Mouse (Mus musculus): Measurements from ENCODE around the gene Ap4s1. TPM values are rescaled to one million over a fixed set of nuclear protein-coding genes. Genes with fewer than 3 reads are reported as not detected.

Gene Ap4s1
- polyA plus RNA-seq, 1 experiment from 2014 or later: 44.3 TPM

- no peak overlapping the region for H3K4me3 ChIP-seq (ENCODE audit: low read depth, low read length)
- H3K27ac ChIP-seq (replicated peaks; ENCODE audit: low read depth, low read length): no peak overlapping the region
- H3K4me1 ChIP-seq (ENCODE audit: control insufficient read depth, insufficient read depth, low read length): no peaks in the 10 kb centered on the region
- H3K4me2 ChIP-seq (ENCODE audit: low read depth, low read length): no peak overlapping the region
- DNase-seq (ENCODE audit: low spot score) (no peak), ATAC-seq (replicated peaks; ENCODE audit: insufficient number of reproducible peaks, low FRiP score, low TSS enrichment, low read depth) (no peak)
- H3K27me3 ChIP-seq (ENCODE audit: control insufficient read depth, insufficient read depth, low read length): no peaks in the 10 kb centered on the region
- no peaks in the 10 kb centered on the region for H3K9me3 ChIP-seq (replicated peaks; ENCODE audit: control insufficient read depth, low read length)
- H3K36me3 ChIP-seq (replicated peaks; ENCODE audit: control insufficient read depth, insufficient read depth, low read depth, low read length): peaks cover 3% of the 10 kb centered on the region
- WGBS: 93% methylated on average over 12 of the region's 12 CpGs
- H3K9ac ChIP-seq (replicated peaks; ENCODE audit: low read length): no peak overlapping the region
These were observed 65.2 kb downstream of the Ap4s1 start for GRCm38 (mm10) chr12:51755938-51756598.

- ATAC-seq (replicated peaks; ENCODE audit: insufficient number of reproducible peaks, low FRiP score, low TSS enrichment, low read depth) (no peak), DNase-seq (ENCODE audit: low spot score) (no peak)
- no peak overlapping the region for H3K4me3 ChIP-seq (ENCODE audit: low read depth, low read length)
- no peaks in the 10 kb centered on the region for H3K27me3 ChIP-seq (ENCODE audit: control insufficient read depth, insufficient read depth, low read length)
- no peaks in the 10 kb centered on the region for H3K4me1 ChIP-seq (ENCODE audit: control insufficient read depth, insufficient read depth, low read length)
- H3K9ac ChIP-seq (replicated peaks; ENCODE audit: low read length): no peak overlapping the region
- no peak overlapping the region for H3K27ac ChIP-seq (replicated peaks; ENCODE audit: low read depth, low read length)
- peaks cover 3% of the 10 kb centered on the region; the same call in 1 of the 2 replicates for H3K36me3 ChIP-seq (replicated peaks; ENCODE audit: control insufficient read depth, insufficient read depth, low read depth, low read length)
- no peak overlapping the region for H3K4me2 ChIP-seq (ENCODE audit: low read depth, low read length)
- no peaks in the 10 kb centered on the region for H3K9me3 ChIP-seq (replicated peaks; ENCODE audit: control insufficient read depth, low read length)
These were observed 65.7 kb downstream of the Ap4s1 start for GRCm38 (mm10) chr12:51756599-51756961.

GRCm38 (mm10) chr12:51759374-51759773, 68.5 kb downstream of the Ap4s1 start:
- H3K4me3 ChIP-seq (ENCODE audit: low read depth, low read length): no peak overlapping the region
- 95% methylated on average over 3 of the region's 3 CpGs for WGBS
- peaks cover 3% of the 10 kb centered on the region; the same call in 1 of the 2 replicates for H3K36me3 ChIP-seq (replicated peaks; ENCODE audit: control insufficient read depth, insufficient read depth, low read depth, low read length)

GRCm38 (mm10) chr12:51767454-51767853, 76.6 kb downstream of the Ap4s1 start:
- no peak overlapping the region for H3K4me2 ChIP-seq (ENCODE audit: low read depth, low read length)
- H3K4me3 ChIP-seq (ENCODE audit: low read depth, low read length): no peak overlapping the region
- H3K36me3 ChIP-seq (replicated peaks; ENCODE audit: control insufficient read depth, insufficient read depth, low read depth, low read length): peaks cover 11% of the 10 kb centered on the region
- no peak overlapping the region for H3K27ac ChIP-seq (replicated peaks; ENCODE audit: low read depth, low read length)
- DNase-seq (ENCODE audit: low spot score): no peak
- H3K9me3 ChIP-seq (replicated peaks; ENCODE audit: control insufficient read depth, low read length): no peaks in the 10 kb centered on the region
- H3K4me1 ChIP-seq (ENCODE audit: control insufficient read depth, insufficient read depth, low read length): no peaks in the 10 kb centered on the region
- no peaks in the 10 kb centered on the region for H3K27me3 ChIP-seq (ENCODE audit: control insufficient read depth, insufficient read depth, low read length)
- no peak for ATAC-seq (replicated peaks; ENCODE audit: insufficient number of reproducible peaks, low FRiP score, low TSS enrichment, low read depth)
- 94% methylated on average over 4 of the region's 4 CpGs for WGBS
- no peak overlapping the region for H3K9ac ChIP-seq (replicated peaks; ENCODE audit: low read length)

More at GRCm38 (mm10) chr12:51759374-51759773, 68.5 kb downstream of the Ap4s1 start:
- Histone ChIP-seq H3K27me3 (ENCODE audit: control insufficient read depth, insufficient read depth, low read length) (no peaks in the 10 kb centered on the region), H3K4me2 (ENCODE audit: low read depth, low read length) (no peak overlapping the region), H3K27ac (replicated peaks; ENCODE audit: low read depth, low read length) (no peak overlapping the region), H3K9me3 (replicated peaks; ENCODE audit: control insufficient read depth, low read length) (no peaks in the 10 kb centered on the region), H3K4me1 (ENCODE audit: control insufficient read depth, insufficient read depth, low read length) (no peaks in the 10 kb centered on the region), H3K9ac (replicated peaks; ENCODE audit: low read length) (no peak overlapping the region)
- DNase-seq (ENCODE audit: low spot score): no peak
- ATAC-seq (replicated peaks; ENCODE audit: insufficient number of reproducible peaks, low FRiP score, low TSS enrichment, low read depth): no peak

- no peaks in the 10 kb centered on the region for H3K27me3 ChIP-seq (ENCODE audit: control insufficient read depth, insufficient read depth, low read length)
- peaks cover 11% of the 10 kb centered on the region for H3K36me3 ChIP-seq (replicated peaks; ENCODE audit: control insufficient read depth, insufficient read depth, low read depth, low read length)
- ATAC-seq (replicated peaks; ENCODE audit: insufficient number of reproducible peaks, low FRiP score, low TSS enrichment, low read depth): no peak
- H3K4me2 ChIP-seq (ENCODE audit: low read depth, low read length): no peak overlapping the region
- H3K27ac ChIP-seq (replicated peaks; ENCODE audit: low read depth, low read length): no peak overlapping the region
- H3K4me1 ChIP-seq (ENCODE audit: control insufficient read depth, insufficient read depth, low read length): no peaks in the 10 kb centered on the region
- no peak overlapping the region for H3K4me3 ChIP-seq (ENCODE audit: low read depth, low read length)
- no peak for DNase-seq (ENCODE audit: low spot score)
- WGBS: 94% methylated on average over 15 of the region's 15 CpGs
- no peaks in the 10 kb centered on the region for H3K9me3 ChIP-seq (replicated peaks; ENCODE audit: control insufficient read depth, low read length)
- no peak overlapping the region for H3K9ac ChIP-seq (replicated peaks; ENCODE audit: low read length)
These were observed 77.9 kb downstream of the Ap4s1 start for GRCm38 (mm10) chr12:51768702-51769101.

- 91% methylated on average over 7 of the region's 7 CpGs for WGBS
- Histone ChIP-seq H3K36me3 (replicated peaks; ENCODE audit: control insufficient read depth, insufficient read depth, low read depth, low read length) (peaks cover 8% of the 10 kb centered on the region), H3K4me2 (ENCODE audit: low read depth, low read length) (no peak overlapping the region), H3K9me3 (replicated peaks; ENCODE audit: control insufficient read depth, low read length) (no peaks in the 10 kb centered on the region), H3K27ac (replicated peaks; ENCODE audit: low read depth, low read length) (no peak overlapping the region), H3K9ac (replicated peaks; ENCODE audit: low read length) (no peak overlapping the region), H3K4me1 (ENCODE audit: control insufficient read depth, insufficient read depth, low read length) (no peaks in the 10 kb centered on the region), H3K27me3 (ENCODE audit: control insufficient read depth, insufficient read depth, low read length) (no peaks in the 10 kb centered on the region), H3K4me3 (ENCODE audit: low read depth, low read length) (no peak overlapping the region)
- DNase-seq (ENCODE audit: low spot score) (peak; percentile 36), ATAC-seq (replicated peaks; ENCODE audit: insufficient number of reproducible peaks, low FRiP score, low TSS enrichment, low read depth) (no peak)
These were observed 94.0 kb downstream of the Ap4s1 start for GRCm38 (mm10) chr12:51784842-51785241.

Other genes with a start within 250 kb of the Ap4s1 start
- 2.5 and 2.6 TPM in 2 replicates for gene Coch, start 97.7 kb upstream of the Ap4s1 start, polyA plus RNA-seq (2014; fragmentation: Nextera tagmentation; extraction: Ambion mirVana)
- 53.7 and 60.3 TPM in 2 replicates for gene Strn3, start 864 bp downstream of the Ap4s1 start, polyA plus RNA-seq (2014; fragmentation: Nextera tagmentation; extraction: Ambion mirVana)
- 33.7 and 36.9 TPM in 2 replicates for gene Hectd1, start 138.5 kb downstream of the Ap4s1 start, polyA plus RNA-seq (2014; fragmentation: Nextera tagmentation; extraction: Ambion mirVana)

All from embryonic facial prominence, embryonic 11.5 days (tissue).